Mouse (Mus musculus) cerebellum, adult 2 months (tissue): ENCODE data around the gene Hsd17b1.

Source experiments
- CTCF ChIP-seq: fragments of 200-500 bp; IDR thresholded peaks from 2 replicates; pipeline ENCODE4 v1.5.1; 2011; ENCODE audit warnings: low read depth, mild to moderate bottlenecking, control low read depth, low read length, moderate library complexity, borderline replicate concordance; ENCODE audit not compliant: insufficient read depth
- POLR2A ChIP-seq: fragments of 200-500 bp; IDR thresholded peaks from 2 replicates; pipeline ENCODE4 v1.6.1; 2011; ENCODE audit warnings: low read length, control low read depth, borderline replicate concordance; ENCODE audit not compliant: insufficient read depth

- peak; percentile 75; the same call in 1 of the 2 replicates for TF ChIP-seq POLR2A
- TF ChIP-seq CTCF: no peak
These were observed 8.8 kb downstream of the Hsd17b1 start, which contains the start of gene Mlx for GRCm38 (mm10) chr11:101086756-101087681.
